Mouse (Mus musculus): ENCODE measurements at regions not wholly inside any gene's neighbourhood (a gene's known extent, or its start where the extent isn't known, plus 50 kb on each side); places are given as distances from the start of the nearest gene placed in this dataset.

- no peak overlapping the region for H3K4me3 ChIP-seq (ENCODE audit: insufficient read depth, low read depth, low read length)
- WGBS = 66% methylated on average over 4 of the region's 4 CpGs
- no peak overlapping the region for H3K27ac ChIP-seq (ENCODE audit: insufficient read depth, low read depth, low read length)
- no peak for DNase-seq
- H3K36me3 ChIP-seq (ENCODE audit: control insufficient read depth, insufficient read depth, low read length) = no peaks in the 10 kb centered on the region
- TF ChIP-seq POLR2A (IDR thresholded peaks at IDR 0.05; ENCODE audit: low read depth, low read length) = no peak
- no peak for TF ChIP-seq CTCF (conservative IDR thresholded peaks at IDR 0.05; ENCODE audit: insufficient read depth, insufficient read length, low read depth, low read length)
- no peaks in the 10 kb centered on the region for H3K27me3 ChIP-seq (replicated peaks; ENCODE audit: control insufficient read depth, insufficient read depth, low read length)
- no peaks in the 10 kb centered on the region for H3K4me1 ChIP-seq (ENCODE audit: control insufficient read depth, insufficient read depth, low read length)
These were observed 273.5 kb downstream of the Irs2 start for GRCm38 (mm10) chr8:10734746-10735145.

DNA sequence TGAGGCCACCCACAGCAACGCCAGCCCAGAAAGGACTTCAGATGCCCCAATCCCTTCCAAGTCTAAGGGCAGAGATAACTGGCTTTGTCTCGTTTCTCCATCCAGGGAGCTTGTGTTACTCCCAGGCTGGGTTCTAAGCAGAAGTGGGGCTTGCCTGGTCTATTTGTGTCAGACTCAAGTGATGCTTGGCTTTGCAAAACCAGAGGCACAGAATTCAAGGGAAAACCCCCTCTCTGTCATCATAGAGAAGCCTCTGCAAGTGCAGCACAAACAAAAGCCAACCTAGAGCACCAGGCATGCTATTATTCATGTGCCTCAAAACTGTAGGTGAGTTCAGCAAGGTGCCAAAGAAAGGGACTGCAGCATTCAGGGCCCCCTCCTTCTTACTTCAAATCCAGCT lies 284.9 kb downstream of the Irs2 start:
- Histone ChIP-seq H3K27me3 (replicated peaks; ENCODE audit: control insufficient read depth, insufficient read depth, low read length) (no peaks in the 10 kb centered on the region), H3K4me3 (ENCODE audit: insufficient read depth, low read depth, low read length) (no peak overlapping the region), H3K4me1 (ENCODE audit: control insufficient read depth, insufficient read depth, low read length) (no peaks in the 10 kb centered on the region), H3K27ac (ENCODE audit: insufficient read depth, low read depth, low read length) (no peak overlapping the region), H3K36me3 (ENCODE audit: control insufficient read depth, insufficient read depth, low read length) (no peaks in the 10 kb centered on the region)
- 81% methylated on average over 2 of the region's 2 CpGs for WGBS
- DNase-seq = no peak
- no peak for TF ChIP-seq CTCF (conservative IDR thresholded peaks at IDR 0.05; ENCODE audit: insufficient read depth, insufficient read length, low read depth, low read length)
- no peak for TF ChIP-seq POLR2A (IDR thresholded peaks at IDR 0.05; ENCODE audit: low read depth, low read length)

DNA sequence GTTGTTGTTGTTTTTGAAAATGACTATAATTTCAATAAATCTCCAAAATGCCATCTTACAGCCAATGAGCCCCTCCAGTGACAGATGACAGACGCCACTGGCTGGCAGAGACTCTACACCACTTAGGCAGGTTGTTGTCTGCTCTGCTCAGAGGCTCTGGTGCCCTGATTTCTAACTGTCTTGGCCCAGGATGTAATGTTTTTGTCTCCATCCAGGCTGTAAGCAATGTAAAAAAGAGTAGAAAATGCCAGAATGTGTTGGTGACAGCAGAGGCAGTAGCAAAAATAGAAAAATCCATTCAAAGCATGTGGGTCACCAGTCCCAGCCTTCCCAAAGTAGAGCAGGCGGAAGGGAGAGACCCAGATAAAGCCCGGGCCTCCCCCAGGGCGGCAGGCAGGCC lies 285.5 kb downstream of the Irs2 start:
- Histone ChIP-seq H3K4me1 (ENCODE audit: control insufficient read depth, insufficient read depth, low read length) (no peaks in the 10 kb centered on the region), H3K27ac (ENCODE audit: insufficient read depth, low read depth, low read length) (no peak overlapping the region), H3K27me3 (replicated peaks; ENCODE audit: control insufficient read depth, insufficient read depth, low read length) (no peaks in the 10 kb centered on the region), H3K36me3 (ENCODE audit: control insufficient read depth, insufficient read depth, low read length) (no peaks in the 10 kb centered on the region), H3K4me3 (ENCODE audit: insufficient read depth, low read depth, low read length) (no peak overlapping the region)
- DNase-seq = no peak
- 93% methylated on average over 4 of the region's 4 CpGs for WGBS
- TF ChIP-seq CTCF (conservative IDR thresholded peaks at IDR 0.05; ENCODE audit: insufficient read depth, insufficient read length, low read depth, low read length) (no peak), POLR2A (IDR thresholded peaks at IDR 0.05; ENCODE audit: low read depth, low read length) (no peak)

DNA sequence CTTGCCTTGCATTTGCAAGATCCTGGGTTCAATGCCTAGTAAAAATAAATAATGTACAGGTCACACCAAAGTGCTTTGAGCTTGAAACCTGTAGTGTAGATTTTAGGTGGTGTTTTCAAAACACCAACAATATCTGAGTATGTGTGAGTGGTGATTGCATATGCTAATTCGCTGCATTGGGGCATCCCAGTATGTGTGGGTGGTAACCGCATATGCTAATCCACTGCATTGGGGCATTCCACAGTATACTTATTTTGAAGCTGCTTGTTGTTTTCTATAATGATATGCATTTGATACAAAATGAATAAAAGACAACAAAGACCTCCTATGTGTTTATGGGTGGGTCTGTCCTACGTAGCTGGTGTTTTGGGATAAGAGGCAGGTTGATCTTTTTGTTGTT lies 285.9 kb downstream of the Irs2 start:
- Histone ChIP-seq H3K27ac (ENCODE audit: insufficient read depth, low read depth, low read length) (no peak overlapping the region), H3K4me1 (ENCODE audit: control insufficient read depth, insufficient read depth, low read length) (no peaks in the 10 kb centered on the region), H3K27me3 (replicated peaks; ENCODE audit: control insufficient read depth, insufficient read depth, low read length) (no peaks in the 10 kb centered on the region), H3K36me3 (ENCODE audit: control insufficient read depth, insufficient read depth, low read length) (no peaks in the 10 kb centered on the region), H3K4me3 (ENCODE audit: insufficient read depth, low read depth, low read length) (no peak overlapping the region)
- no peak for DNase-seq
- WGBS = 98% methylated on average over 3 of the region's 3 CpGs
- no peak for TF ChIP-seq POLR2A (IDR thresholded peaks at IDR 0.05; ENCODE audit: low read depth, low read length)
- TF ChIP-seq CTCF (conservative IDR thresholded peaks at IDR 0.05; ENCODE audit: insufficient read depth, insufficient read length, low read depth, low read length) = no peak

DNA sequence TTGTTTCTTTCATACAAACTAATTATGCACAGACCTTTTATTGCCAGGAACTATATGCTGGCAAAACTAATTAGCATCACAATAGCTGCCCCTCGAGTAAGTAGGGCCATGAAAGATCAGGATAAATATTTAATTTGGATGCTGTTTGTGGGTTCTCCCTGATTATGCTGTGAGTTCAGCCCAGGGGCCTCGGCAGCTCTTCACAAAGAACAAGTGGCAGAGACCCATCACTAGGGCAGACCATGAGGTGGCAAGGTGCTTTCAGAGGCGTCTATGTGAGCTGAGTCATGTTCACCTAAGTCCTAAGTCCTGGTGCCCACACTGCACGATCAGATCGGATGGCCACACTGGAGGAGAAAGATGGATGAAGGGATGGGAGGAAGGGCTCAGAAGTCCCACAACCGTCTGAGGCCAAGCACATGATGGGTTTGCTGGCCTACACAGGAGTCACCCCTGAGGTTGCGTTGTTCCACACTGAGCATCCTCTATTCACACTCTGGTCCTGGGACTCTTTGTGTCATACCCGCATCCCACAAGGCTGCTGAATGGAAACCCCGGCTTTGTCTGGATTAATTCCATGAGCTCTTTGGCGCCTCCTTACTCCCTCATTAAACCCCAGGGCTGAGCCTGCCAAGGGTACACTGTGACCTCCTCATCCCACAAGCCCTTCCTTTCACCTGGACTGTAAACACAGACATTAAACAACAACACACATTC lies 287.0 kb downstream of the Irs2 start:
- H3K27me3 ChIP-seq (replicated peaks; ENCODE audit: control insufficient read depth, insufficient read depth, low read length) = no peaks in the 10 kb centered on the region
- TF ChIP-seq CTCF (conservative IDR thresholded peaks at IDR 0.05; ENCODE audit: insufficient read depth, insufficient read length, low read depth, low read length) (no peak), POLR2A (IDR thresholded peaks at IDR 0.05; ENCODE audit: low read depth, low read length) (no peak)
- 73% methylated on average over 10 of the region's 10 CpGs for WGBS
- no peak overlapping the region for H3K4me3 ChIP-seq (ENCODE audit: insufficient read depth, low read depth, low read length)
- DNase-seq = no peak
- no peaks in the 10 kb centered on the region for H3K36me3 ChIP-seq (ENCODE audit: control insufficient read depth, insufficient read depth, low read length)
- no peak overlapping the region for H3K27ac ChIP-seq (ENCODE audit: insufficient read depth, low read depth, low read length)
- 0 out of 2 replicates have a peak, but pooled peaks cover 4% of the 10 kb centered on the region for H3K4me1 ChIP-seq (ENCODE audit: control insufficient read depth, insufficient read depth, low read length)

DNA sequence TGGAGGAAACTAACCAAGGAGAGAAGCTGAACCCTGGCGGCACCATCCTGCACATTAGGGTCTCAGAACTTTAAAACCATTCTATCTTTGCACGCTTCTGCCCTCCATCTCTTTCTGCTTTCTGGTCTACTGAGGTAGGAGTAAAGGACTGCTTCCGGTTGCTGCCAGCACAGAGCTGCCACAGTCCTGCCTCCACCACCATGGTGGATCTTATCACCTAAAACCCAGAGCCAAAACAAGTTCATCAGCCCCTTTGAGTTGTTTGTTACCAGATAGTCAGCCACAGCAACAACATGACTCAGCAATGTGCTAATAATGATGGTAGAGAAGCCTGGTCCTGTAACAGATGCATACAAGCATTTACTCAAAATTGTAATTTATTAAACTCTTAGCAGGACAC lies 287.9 kb downstream of the Irs2 start:
- WGBS = 92% methylated on average over 3 of the region's 3 CpGs
- Histone ChIP-seq H3K36me3 (ENCODE audit: control insufficient read depth, insufficient read depth, low read length) (no peaks in the 10 kb centered on the region), H3K27me3 (replicated peaks; ENCODE audit: control insufficient read depth, insufficient read depth, low read length) (no peaks in the 10 kb centered on the region), H3K4me3 (ENCODE audit: insufficient read depth, low read depth, low read length) (no peak overlapping the region), H3K4me1 (ENCODE audit: control insufficient read depth, insufficient read depth, low read length) (0 out of 2 replicates have a peak, but pooled peaks cover 4% of the 10 kb centered on the region), H3K27ac (ENCODE audit: insufficient read depth, low read depth, low read length) (no peak overlapping the region)
- TF ChIP-seq POLR2A (IDR thresholded peaks at IDR 0.05; ENCODE audit: low read depth, low read length) = no peak
- TF ChIP-seq CTCF (conservative IDR thresholded peaks at IDR 0.05; ENCODE audit: insufficient read depth, insufficient read length, low read depth, low read length) = no peak
- DNase-seq = no peak

- no peak for TF ChIP-seq CTCF (conservative IDR thresholded peaks at IDR 0.05; ENCODE audit: insufficient read depth, insufficient read length, low read depth, low read length)
- TF ChIP-seq POLR2A (IDR thresholded peaks at IDR 0.05; ENCODE audit: low read depth, low read length) = no peak
- Histone ChIP-seq H3K27ac (ENCODE audit: insufficient read depth, low read depth, low read length) (no peak overlapping the region), H3K27me3 (replicated peaks; ENCODE audit: control insufficient read depth, insufficient read depth, low read length) (no peaks in the 10 kb centered on the region), H3K4me3 (ENCODE audit: insufficient read depth, low read depth, low read length) (no peak overlapping the region), H3K4me1 (ENCODE audit: control insufficient read depth, insufficient read depth, low read length) (0 out of 2 replicates have a peak, but pooled peaks cover 4% of the 10 kb centered on the region), H3K36me3 (ENCODE audit: control insufficient read depth, insufficient read depth, low read length) (no peaks in the 10 kb centered on the region)
- WGBS = 90% methylated on average over 6 of the region's 6 CpGs
- DNase-seq = no peak
These were observed 288.8 kb downstream of the Irs2 start for GRCm38 (mm10) chr8:10719411-10719810.
